Mouse (Mus musculus): ENCODE results near the gene Myo1h. TPM values are rescaled to one million over a fixed set of nuclear protein-coding genes. Genes with fewer than 3 reads are reported as not detected.

Myo1h gene
- polyA plus RNA-seq, 1 experiment = not detected

GRCm38 (mm10) chr5:114351490-114351889 lies 62.5 kb downstream of the Myo1h start:
- Histone ChIP-seq H3K9me3 (ENCODE audit: control insufficient read depth, low read length) (no peaks in the 10 kb centered on the region), H3K27me3 (ENCODE audit: control insufficient read depth) (no peaks in the 10 kb centered on the region), H3K4me3 (replicated peaks) (no peak overlapping the region), H3K36me3 (ENCODE audit: control insufficient read depth) (no peaks in the 10 kb centered on the region), H3K4me1 (ENCODE audit: control insufficient read depth) (no peaks in the 10 kb centered on the region)
- TF ChIP-seq TAL1 (IDR thresholded peaks at IDR 0.05; ENCODE audit: low read length) (no peak), GATA1 (IDR thresholded peaks at IDR 0.05; ENCODE audit: low read length) (no peak)

GRCm38 (mm10) chr5:114356250-114356935 lies 67.4 kb downstream of the Myo1h start:
- Histone ChIP-seq H3K4me1 (ENCODE audit: control insufficient read depth) (peaks cover 3% of the 10 kb centered on the region; the same call in 1 of the 2 replicates), H3K36me3 (ENCODE audit: control insufficient read depth) (peaks cover 3% of the 10 kb centered on the region), H3K4me3 (replicated peaks) (no peak overlapping the region), H3K27me3 (ENCODE audit: control insufficient read depth) (no peaks in the 10 kb centered on the region), H3K9me3 (ENCODE audit: control insufficient read depth, low read length) (no peaks in the 10 kb centered on the region)
- TF ChIP-seq TAL1 (IDR thresholded peaks at IDR 0.05; ENCODE audit: low read length) = no peak
- no peak for TF ChIP-seq GATA1 (IDR thresholded peaks at IDR 0.05; ENCODE audit: low read length)

- TF ChIP-seq TAL1 (IDR thresholded peaks at IDR 0.05; ENCODE audit: low read length) (no peak), GATA1 (IDR thresholded peaks at IDR 0.05; ENCODE audit: low read length) (no peak)
- Histone ChIP-seq H3K9me3 (ENCODE audit: control insufficient read depth, low read length) (no peaks in the 10 kb centered on the region), H3K27me3 (ENCODE audit: control insufficient read depth) (no peaks in the 10 kb centered on the region), H3K4me3 (replicated peaks) (no peak overlapping the region), H3K4me1 (ENCODE audit: control insufficient read depth) (peaks cover 3% of the 10 kb centered on the region; the same call in 1 of the 2 replicates), H3K36me3 (ENCODE audit: control insufficient read depth) (peaks cover 5% of the 10 kb centered on the region)
Observed at GRCm38 (mm10) chr5:114356936-114357751, 68.2 kb downstream of the Myo1h start.

- Histone ChIP-seq H3K36me3 (ENCODE audit: control insufficient read depth) (peaks cover 18% of the 10 kb centered on the region), H3K4me3 (replicated peaks) (no peak overlapping the region), H3K4me1 (ENCODE audit: control insufficient read depth) (peaks cover 3% of the 10 kb centered on the region; the same call in 1 of the 2 replicates), H3K27me3 (ENCODE audit: control insufficient read depth) (no peaks in the 10 kb centered on the region), H3K9me3 (ENCODE audit: control insufficient read depth, low read length) (no peaks in the 10 kb centered on the region)
- no peak for TF ChIP-seq TAL1 (IDR thresholded peaks at IDR 0.05; ENCODE audit: low read length)
- TF ChIP-seq GATA1 (IDR thresholded peaks at IDR 0.05; ENCODE audit: low read length) = no peak
Observed at GRCm38 (mm10) chr5:114358833-114359232, 69.9 kb downstream of the Myo1h start.

GRCm38 (mm10) chr5:114359586-114359985 lies 70.6 kb downstream of the Myo1h start:
- no peaks in the 10 kb centered on the region for H3K9me3 ChIP-seq (ENCODE audit: control insufficient read depth, low read length)
- TF ChIP-seq TAL1 (IDR thresholded peaks at IDR 0.05; ENCODE audit: low read length) = no peak
- no peak for TF ChIP-seq GATA1 (IDR thresholded peaks at IDR 0.05; ENCODE audit: low read length)
- H3K4me3 ChIP-seq (replicated peaks) = no peak overlapping the region
- peaks cover 3% of the 10 kb centered on the region; the same call in 1 of the 2 replicates for H3K4me1 ChIP-seq (ENCODE audit: control insufficient read depth)
- no peaks in the 10 kb centered on the region for H3K27me3 ChIP-seq (ENCODE audit: control insufficient read depth)
- H3K36me3 ChIP-seq (ENCODE audit: control insufficient read depth) = peaks cover 24% of the 10 kb centered on the region

GRCm38 (mm10) chr5:114360968-114361367 lies 72.0 kb downstream of the Myo1h start:
- Histone ChIP-seq H3K9me3 (ENCODE audit: control insufficient read depth, low read length) (no peaks in the 10 kb centered on the region), H3K36me3 (ENCODE audit: control insufficient read depth) (peaks cover 37% of the 10 kb centered on the region), H3K27me3 (ENCODE audit: control insufficient read depth) (no peaks in the 10 kb centered on the region), H3K4me3 (replicated peaks) (no peak overlapping the region), H3K4me1 (ENCODE audit: control insufficient read depth) (peaks cover 3% of the 10 kb centered on the region; the same call in 1 of the 2 replicates)
- TF ChIP-seq GATA1 (IDR thresholded peaks at IDR 0.05; ENCODE audit: low read length) (no peak), TAL1 (IDR thresholded peaks at IDR 0.05; ENCODE audit: low read length) (no peak)

GRCm38 (mm10) chr5:114365043-114365752 lies 76.2 kb downstream of the Myo1h start:
- peaks cover 1% of the 10 kb centered on the region; the same call in 1 of the 2 replicates for H3K4me1 ChIP-seq (ENCODE audit: control insufficient read depth)

GRCm38 (mm10) chr5:114368121-114368520 lies 79.2 kb downstream of the Myo1h start:
- no peak for TF ChIP-seq GATA1 (IDR thresholded peaks at IDR 0.05; ENCODE audit: low read length)
- TF ChIP-seq TAL1 (IDR thresholded peaks at IDR 0.05; ENCODE audit: low read length) = no peak; the same call in 2 of the 3 replicates
- no peaks in the 10 kb centered on the region for H3K9me3 ChIP-seq (ENCODE audit: control insufficient read depth, low read length)
- no peaks in the 10 kb centered on the region for H3K27me3 ChIP-seq (ENCODE audit: control insufficient read depth)
- peaks cover 89% of the 10 kb centered on the region for H3K36me3 ChIP-seq (ENCODE audit: control insufficient read depth)
- H3K4me1 ChIP-seq (ENCODE audit: control insufficient read depth) = peaks cover 31% of the 10 kb centered on the region
- no peak overlapping the region for H3K4me3 ChIP-seq (replicated peaks)

More at GRCm38 (mm10) chr5:114365043-114365752, 76.2 kb downstream of the Myo1h start:
- H3K9me3 ChIP-seq (ENCODE audit: control insufficient read depth, low read length) = no peaks in the 10 kb centered on the region
- no peak overlapping the region for H3K4me3 ChIP-seq (replicated peaks)
- H3K27me3 ChIP-seq (ENCODE audit: control insufficient read depth) = no peaks in the 10 kb centered on the region
- TF ChIP-seq GATA1 (IDR thresholded peaks at IDR 0.05; ENCODE audit: low read length) (no peak), TAL1 (IDR thresholded peaks at IDR 0.05; ENCODE audit: low read length) (no peak)
- peaks cover 79% of the 10 kb centered on the region for H3K36me3 ChIP-seq (ENCODE audit: control insufficient read depth)
